Mouse (Mus musculus) layer of hippocampus, postnatal 14 days (tissue): ENCODE data around the gene Zc3h13. TPM values are rescaled to one million over a fixed set of nuclear protein-coding genes. Genes with fewer than 3 reads are reported as not detected.
A peak's percentile ranks its signal among the peaks of the same experiment; 100 is the strongest.

Experiments used
- DNase-seq, 2 experiments: peaks; one replicate each; pipeline ENCODE4 v3.0.0; 2021 to 2022; ENCODE audit warnings: low spot score in 2 of 2, mixed read lengths in 1 of 2
- microRNA-seq, 2 experiments: library from miRNA; unstranded; fragments of <30 nt; microRNA quantifications; one replicate each; pipeline ENCODE4 v1.2.0; 2021
- total RNA-seq, 2 experiments: library from RNA; stranded (reverse); gene quantifications; 2 replicates each; pipeline ENCODE4 v1.2.3; 2021

Gene Zc3h13
- total RNA-seq, 2 experiments from 2014 or later = 53.1 to 55.8 TPM

DNA sequence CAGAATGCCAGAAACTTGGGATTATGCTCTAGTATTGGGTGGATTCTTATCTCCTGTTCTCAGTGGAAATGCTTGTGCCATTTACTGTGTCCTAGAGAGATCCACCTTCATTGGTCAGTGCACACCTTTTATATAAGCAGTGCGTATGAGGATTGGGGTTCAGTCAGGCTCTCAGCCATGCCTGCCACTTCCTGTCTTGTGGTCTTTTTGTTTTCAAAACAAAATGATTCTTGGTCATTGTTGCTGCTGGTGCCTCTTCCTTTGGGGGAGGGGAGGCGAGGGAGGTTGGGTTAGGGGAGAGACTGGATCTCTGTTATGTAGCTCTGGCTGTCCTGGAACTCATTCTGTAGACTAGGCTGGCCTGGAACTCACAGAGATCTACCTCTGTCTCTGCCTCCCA is 34.6 kb downstream of the Zc3h13 start:
- DNase-seq = no peak

DNA sequence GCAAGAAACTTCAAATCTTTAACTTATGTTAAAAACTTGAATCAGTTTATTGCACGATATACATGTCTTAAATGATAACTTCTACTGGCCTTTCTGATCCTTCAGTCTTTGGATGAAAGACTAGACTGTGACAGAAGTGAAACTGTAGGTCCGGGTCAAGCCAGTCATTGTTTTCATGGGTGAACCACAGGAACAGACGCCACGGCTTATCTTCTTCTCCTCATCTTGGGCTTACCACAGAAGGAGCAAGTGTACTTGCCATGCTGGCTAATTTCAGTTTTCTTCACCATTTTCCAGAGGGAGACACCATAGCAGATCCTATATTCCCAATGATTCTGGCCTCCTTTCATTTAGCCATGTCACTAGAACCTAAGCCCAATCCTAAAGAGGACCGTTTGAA is 36.1 kb downstream of the Zc3h13 start:
- no peak for DNase-seq

DNA sequence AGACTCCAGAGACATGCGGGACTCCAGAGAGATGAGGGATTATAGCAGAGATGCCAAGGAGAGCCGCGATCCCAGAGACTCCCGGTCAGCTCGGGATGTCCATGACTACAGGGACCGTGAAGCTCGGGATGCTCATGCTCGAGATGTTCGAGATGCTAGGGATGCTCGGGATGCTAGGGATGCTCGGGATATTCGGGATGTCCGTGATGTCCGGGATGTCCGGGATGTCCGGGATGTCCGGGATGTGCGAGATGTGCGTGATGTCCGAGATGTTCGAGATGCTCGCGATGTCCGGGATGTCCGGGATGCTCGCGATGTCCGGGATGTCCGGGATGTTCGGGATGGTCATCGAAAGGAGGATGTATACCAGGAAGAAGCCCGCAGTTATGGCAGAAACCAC is 39.2 kb downstream of the Zc3h13 start:
- no peak for DNase-seq

DNA sequence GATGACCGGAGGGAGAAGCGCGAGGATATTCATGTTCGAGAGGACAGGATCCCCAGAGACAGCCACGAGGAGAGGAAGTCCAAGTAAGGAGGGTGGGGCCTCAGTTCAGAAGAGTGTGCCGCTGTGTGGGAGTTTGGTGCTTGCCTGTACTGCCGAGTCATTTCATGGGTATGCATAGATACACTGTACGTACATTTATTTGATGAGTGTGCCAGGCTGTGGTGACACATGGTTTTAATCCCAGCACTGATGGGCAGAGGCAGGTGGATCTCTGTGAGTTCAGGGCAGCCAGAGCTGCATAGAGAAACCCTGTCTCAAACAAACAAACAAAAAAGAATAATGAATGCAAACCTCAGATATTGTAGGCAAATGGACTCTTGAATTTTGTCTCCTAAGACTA is 43.9 kb downstream of the Zc3h13 start:
- no peak for DNase-seq

DNA sequence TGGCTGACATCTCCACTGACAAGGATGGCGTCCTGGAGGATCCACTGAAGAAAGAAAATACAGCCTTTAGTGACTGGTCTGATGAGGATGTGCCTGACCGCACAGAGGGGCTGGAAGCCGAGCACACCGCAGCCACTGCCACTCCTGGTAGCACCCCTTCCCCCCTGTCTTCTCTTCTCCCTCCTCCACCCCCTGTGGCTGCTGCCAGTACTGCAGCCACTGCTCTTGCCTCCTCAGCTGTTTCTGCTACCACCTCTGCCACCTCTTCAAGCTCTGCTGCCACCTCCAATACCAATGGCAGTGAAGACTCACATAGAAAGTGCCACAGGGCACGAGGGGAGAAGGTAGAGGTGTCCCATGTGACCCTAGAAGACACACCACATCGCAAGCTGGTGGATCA is 46.4 kb downstream of the Zc3h13 start:
- DNase-seq = no peak

DNA sequence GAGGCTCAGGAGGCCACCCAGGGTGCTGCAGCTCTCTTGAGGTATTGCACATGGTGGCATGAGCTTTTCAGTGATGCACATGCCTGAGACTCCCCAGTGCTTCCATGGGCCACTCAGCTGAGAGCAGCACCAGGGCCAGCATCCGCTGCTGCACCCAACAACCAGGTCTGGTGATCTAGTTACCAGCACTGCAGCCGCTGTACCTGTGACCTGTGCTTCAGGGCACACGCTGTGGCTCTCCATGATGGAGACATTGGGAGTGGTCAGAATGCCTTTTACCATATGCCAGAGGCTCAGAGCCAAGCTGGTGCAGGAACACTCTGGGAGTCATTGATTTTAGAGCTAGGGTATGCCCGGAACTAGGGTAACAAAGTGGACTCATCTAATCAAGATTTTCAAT is 50.1 kb downstream of the Zc3h13 start:
- DNase-seq = no peak

DNA sequence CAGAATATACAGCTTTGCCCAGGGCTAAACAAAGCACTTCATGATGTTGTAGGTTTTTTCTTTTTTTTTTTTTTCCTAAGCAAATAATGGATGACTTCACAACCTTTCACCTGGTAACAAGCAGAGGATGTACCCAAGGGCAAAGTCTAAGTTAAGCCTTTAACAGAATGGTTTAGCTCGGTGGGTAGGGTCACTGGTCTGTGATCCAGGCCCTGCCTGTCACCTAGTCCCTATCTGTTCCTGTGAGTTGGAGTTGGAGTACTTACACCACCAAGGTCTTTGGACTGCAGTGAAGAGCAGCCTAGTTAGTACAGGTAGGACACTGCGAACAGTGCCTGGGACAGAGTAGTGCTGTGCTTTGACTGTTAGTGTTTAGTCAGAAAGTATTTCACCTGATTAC is 53.7 kb downstream of the Zc3h13 start:
- no peak for DNase-seq

DNA sequence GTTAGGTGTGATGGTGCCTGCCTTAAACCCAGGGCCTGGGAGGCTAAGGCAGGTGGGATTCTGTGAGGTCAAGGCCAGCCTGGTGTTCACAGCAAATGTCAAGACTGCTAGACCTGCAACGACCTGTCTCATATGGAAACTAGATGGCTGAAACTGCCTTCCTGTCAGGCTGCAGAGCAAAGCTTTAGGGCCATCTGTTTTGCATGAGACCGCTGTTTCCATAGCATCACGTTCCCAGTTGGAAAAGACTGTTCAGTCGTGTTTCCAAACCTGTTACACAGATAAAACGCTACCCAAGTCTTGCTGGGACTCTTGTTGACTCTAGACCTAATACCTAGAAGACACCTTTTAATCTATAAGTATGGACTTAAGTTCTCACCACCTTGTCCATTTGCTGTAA is 61.9 kb downstream of the Zc3h13 start:
- peak in 1 of 2 experiments; percentile 34 for DNase-seq

DNA sequence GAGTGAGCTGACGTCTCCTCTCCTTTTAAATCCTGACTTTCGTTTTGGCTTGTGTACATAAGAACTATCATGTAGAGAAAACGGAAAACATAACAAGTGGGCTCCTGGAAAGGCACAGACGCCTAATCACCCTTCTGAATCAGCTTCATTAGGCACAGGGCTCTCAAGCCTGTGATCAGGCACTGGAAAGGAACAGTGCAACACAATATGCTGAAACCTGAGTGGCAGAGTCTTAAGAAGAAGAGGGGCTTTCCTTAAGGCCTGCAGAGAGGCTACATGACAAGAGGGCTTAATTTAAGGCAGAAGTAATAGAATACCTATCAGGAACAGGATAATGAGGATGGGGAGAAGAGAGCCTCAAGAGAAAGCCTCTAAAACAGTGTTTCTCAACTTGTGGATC is 67.5 kb downstream of the Zc3h13 start:
- no peak for DNase-seq

DNA sequence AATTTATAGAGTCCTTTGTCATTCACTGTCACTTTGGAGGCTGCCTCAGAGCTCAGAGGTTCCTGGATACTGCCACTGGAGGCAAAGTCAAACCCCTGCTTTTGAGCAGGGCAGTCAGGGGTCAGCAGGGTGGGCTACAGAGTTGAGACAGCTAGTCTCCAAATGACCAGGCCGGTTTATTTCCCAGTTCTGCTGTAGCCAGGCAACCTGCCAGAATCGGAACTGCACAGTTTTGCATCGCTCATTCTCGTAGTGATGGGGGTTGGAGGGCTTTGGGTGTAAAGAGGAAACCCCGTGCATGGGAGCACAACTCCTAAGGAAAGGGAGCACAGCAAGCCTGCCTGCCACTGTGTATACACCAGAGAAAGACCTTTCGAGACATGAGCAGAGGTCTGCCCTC is 79.1 kb downstream of the Zc3h13 start:
- DNase-seq = no peak

DNA sequence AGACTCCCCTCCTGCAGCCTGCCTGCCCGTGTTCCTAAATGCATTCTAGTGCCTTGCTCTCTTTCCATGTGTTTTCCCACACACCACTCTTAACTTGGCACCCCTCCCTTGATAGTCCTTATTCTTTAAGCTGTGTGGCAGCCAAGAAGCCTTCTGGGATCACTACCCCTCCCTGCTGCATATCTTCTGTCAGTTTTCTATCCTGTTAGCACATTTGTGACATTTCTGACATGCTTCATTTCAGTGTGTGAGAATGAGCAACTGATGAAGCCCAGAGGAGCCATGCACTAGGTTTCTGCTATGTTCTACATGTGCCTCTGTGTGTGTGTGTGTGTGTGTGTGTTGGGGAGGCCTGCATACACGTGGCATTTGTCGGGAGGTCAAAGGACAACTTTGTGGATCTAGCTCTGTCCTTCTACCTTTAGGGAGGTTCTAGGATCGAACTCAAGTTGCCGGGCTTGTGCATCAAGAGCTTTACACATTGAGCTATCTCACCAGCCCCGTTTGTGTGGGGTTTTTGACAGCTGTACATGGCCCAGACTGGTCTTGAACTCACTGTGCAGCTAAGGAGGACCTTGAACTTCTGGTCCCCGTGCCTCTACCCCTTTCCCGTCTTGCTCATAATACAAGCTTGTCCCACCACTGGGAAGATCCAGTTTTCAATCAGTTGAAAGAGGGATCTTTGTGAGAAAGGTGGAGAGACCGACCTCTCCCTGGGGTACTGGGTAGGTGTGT is 81.3 kb downstream of the Zc3h13 start:
- DNase-seq = no peak

DNA sequence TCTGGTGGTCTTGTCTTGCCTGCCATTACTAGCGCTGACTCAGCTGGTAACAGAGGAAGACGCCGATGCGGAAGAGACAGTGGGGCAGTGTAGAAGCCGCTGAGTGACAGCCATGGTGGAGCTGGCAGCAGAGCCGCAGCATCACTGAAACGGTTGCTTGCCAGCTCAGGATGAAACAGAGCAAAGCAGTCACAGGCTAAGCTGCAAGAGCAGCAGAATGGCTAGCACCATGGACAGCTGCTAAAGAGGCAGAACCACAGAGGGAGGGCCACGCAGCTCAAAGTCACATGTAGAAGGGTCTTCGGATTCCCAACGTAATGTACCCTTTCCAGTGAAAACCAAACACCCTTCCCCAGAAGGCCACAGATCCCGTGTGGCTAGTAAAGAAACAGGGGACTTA is 82.6 kb downstream of the Zc3h13 start:
- peak in 1 of 2 experiments; percentile 12 for DNase-seq

DNA sequence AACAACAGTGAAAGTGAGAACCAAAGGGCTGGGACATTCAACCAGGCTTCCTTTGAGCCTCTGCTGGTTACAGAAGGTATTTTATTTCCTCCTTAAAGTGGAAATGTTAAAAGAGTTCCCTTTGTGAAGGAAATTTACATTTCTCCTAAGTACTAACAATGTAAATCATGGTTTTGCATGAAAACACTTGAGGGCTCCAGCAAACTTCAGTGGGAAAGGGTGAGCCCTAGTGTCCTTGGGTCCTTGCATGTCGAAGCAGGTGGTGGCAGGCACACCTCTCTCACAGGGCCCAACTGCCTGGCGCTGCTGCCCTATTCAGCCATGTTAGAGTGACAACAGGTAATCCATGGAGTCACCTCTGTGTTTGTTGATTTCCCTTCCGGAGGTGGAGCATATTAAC is 83.3 kb downstream of the Zc3h13 start:
- no peak for DNase-seq

DNA sequence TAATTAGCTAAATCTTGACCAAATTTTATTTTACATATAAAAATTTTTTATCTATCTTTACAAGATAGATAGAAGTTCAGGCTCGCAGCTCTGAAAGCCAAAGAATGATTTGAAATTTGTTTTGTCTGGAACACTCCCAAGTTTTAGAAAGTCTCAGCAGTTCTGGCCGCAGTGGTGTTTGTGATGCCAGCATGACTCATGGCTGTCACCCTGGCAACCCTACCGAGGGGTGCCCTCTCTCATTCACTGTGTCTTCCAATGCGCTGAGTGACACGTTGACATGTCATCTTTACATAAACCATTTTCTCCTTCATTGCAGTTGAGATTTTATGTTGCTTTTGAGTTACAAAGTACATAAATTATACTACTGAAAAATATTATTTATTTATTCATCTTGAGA is 85.7 kb downstream of the Zc3h13 start:
- peak in 1 of 2 experiments; percentile 36 for DNase-seq

DNA sequence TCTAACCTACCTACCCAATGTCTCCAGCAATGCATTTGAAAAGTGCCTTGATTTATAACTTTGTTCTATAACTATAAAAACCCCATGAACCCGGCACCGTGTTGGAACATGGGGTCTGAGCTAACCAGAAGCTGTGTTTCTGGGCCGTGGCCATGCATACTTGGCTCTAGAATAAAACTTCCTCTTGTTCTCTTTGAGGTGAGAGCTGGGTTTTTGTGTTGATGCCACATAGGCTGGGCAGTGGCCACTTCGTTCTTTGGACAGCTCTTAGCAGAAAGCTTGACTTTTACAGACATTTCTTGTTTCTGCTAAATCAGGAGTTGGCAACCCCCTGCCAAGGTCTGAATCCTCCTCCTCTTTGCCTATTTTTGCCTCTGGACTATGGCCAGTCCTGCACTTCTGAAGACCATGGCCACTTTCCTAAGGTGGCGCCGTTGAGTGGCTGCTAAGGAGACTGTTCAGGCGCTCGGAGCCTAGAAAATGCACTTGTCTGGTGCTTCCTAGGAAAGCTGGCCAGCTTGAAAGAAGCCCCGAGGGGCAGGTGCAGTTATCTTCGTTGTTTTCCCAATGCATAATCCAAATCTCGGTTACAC is 90.9 kb downstream of the Zc3h13 start:
- DNase-seq = peak; percentile 19 to 52

DNA sequence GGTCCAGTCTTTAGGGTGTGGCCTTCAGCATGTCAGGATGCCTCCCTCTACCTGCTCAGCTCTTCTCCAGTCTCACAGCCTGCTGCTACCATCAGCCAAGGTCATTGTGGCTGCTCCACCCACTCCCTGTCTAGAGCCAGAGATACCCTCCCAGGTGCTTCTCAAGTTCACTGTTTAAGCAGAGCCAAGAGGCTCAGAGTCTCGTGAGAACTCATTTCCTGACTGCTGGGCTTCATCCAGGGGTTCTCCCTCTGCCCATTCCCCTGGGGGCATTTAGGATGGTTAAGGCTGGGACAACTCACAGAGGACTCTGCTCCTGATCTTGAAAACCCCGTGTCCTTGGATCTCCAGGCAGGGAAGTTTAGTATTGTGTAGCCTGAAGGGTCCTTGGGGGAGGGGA is 92.1 kb downstream of the Zc3h13 start:
- DNase-seq = no peak

DNA sequence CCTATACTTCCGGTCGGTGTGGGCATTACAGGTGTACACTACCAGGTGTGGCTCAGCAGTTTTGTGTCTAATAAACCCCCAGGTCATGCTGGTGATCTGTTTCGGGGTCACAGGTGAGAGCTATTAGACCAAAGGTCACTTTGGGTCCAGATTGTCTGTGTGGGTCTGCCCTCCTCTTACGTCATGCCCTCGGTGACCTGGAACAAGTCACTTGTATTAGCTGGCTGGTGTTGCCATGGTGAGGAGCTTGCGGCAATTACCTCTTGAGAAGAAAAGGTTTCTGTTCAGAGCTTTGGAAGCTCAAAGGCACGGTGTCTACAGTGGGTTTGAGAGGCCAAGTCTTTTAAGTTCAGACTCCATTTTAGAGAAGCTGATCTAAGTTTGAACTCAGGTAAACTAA is 93.4 kb downstream of the Zc3h13 start:
- no peak for DNase-seq

Small RNA genes within 50 kb of the gene (microRNA-seq; reads per million reads assigned to microRNA genes)
- 0 reads per million in 2 experiments for gene Gm44482

Other genes with a start within 250 kb of the Zc3h13 start
- gene Lrrc63, start 153.5 kb upstream of the Zc3h13 start, total RNA-seq = not detected
- 1 to 10 TPM; 6.9 to 7.5 TPM for gene Lcp1, start 153.3 kb upstream of the Zc3h13 start, total RNA-seq
- not detected for gene Cpb2, start 42.1 kb upstream of the Zc3h13 start, total RNA-seq
- gene Siah3, start 171.6 kb downstream of the Zc3h13 start, total RNA-seq = 10 to 100 TPM; 10.7 to 13.4 TPM